Mouse (Mus musculus): ENCODE measurements around the gene Pdzd2.

Pdzd2 gene

DNA sequence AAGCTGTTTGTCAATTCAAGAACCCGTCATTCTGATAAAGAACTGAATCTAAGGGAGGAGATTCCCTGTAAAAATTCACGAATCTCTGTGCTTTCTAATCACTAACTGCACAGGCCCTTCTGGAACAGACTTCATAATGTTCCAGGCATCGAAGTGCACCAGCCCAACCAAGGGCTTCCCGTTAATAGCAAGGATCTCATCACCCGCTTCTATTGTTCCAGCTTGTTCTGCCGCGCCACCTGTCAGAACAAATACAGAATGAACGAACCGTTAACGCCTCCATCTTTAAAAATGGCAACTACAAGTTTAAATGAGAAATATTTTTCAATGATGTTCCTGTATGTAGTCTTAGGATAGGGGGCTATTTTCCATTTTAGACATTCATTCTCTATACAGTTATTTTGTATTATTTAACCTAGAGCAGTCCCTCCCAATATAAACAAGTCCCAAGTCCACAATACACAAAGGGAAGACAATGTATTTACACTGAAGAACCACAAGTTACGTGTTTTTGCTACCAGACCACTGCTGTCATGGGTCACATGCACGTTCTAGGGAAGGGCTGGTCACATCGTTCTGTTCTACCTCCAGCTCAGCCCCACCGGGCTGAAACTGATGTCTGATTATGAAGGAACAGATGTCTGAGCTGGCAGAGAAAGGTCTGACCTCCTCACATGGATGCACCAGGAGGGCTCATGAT, 377.6 kb downstream of the Pdzd2 start:
- no peak for TF ChIP-seq GATA4 (IDR thresholded peaks at IDR 0.05; ENCODE audit: insufficient replicate concordance, low read length)

DNA sequence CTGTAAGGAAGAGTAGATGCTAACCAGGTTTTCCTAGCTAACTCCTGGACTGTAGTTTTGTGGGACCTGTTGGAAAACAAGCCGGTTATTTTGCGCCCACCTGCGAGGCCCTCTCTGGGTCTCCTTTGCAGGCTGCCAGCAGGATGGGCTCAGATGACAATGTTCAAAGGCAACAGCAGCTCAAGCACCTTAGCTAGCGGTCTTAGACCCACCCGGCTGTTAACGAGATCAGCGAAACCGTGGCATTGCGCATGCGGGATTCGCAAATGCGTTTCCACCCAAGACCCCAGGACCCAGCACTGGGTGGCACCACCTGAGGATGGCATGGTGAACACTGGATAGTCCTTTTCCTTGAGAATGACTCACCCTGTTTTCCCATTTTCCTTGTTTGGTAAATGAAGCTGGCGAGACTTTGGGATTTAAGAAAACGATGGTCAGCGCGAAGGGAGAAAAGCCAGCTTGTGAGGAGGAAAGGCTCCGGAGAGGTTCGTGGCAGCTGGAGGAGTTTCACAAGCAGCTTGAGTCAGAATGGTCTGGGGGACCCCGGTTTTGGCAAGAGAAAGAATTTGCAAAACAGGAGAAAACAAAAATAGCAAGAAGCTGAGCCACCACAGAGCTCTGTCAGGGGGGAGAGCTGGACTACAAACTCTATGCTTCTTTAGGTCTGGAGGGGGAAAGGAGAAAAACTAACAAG, 379.1 kb downstream of the Pdzd2 start:
- no peak for TF ChIP-seq GATA4 (IDR thresholded peaks at IDR 0.05; ENCODE audit: insufficient replicate concordance, low read length)

DNA sequence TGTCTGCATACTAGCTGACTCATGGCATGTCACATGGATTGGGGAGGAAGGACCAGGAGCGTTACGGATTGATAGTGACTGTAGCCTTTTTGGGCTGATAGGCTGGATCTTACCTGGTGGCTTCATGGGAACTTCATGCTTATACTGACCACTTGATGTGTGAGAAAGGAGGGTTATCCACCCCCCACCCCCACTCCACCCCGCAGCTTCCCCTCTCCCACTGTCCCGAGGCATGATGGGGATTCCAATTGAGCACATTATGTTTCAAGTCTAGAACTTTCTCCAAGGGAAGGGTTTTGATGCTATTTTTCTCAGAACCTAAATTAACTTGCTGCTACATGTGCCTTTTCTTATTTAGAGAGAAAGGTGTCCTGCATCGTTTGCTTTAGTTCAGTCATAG, 381.3 kb downstream of the Pdzd2 start:
- no peak for TF ChIP-seq GATA4 (IDR thresholded peaks at IDR 0.05; ENCODE audit: insufficient replicate concordance, low read length)

DNA sequence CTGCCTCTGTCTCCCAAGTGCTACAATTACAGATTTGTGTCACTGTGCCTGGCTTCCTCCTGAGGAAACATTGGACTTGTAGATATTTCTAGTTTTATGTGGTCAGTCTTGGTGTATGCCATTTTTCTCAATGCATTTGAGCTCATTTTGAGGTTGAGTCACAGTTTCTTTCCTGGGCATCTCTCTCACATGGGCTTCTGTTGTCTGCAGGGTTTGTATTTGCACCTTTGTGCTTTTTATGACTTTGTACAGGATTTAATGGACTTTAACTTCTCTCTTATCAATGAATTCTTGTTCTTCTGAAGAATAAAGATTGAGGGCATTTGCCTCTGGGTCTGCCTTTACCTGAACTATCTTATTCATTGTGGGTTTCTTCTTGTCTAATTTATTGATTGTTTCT, 382.3 kb downstream of the Pdzd2 start:
- TF ChIP-seq GATA4 (IDR thresholded peaks at IDR 0.05; ENCODE audit: insufficient replicate concordance, low read length): no peak

DNA sequence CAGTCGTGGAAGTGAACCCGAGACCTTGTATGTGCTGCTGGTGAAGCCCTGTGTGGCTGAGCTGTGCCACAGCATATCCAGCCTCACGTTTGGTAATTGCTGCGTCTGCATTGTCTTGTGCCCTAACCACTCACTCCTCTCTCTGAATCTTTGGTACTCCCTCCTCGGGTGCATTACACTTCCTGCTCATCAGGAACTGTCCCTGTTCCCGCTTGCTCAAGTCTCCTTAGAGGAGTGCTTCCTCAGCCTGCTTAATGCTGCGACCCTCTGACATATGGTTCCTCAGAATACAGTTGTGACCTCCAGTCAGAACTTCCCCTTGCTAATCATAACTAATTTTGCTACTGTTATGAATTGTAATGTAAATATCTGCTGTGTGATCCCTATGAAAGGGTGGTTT, 383.8 kb downstream of the Pdzd2 start:
- TF ChIP-seq GATA4 (IDR thresholded peaks at IDR 0.05; ENCODE audit: insufficient replicate concordance, low read length): no peak

DNA sequence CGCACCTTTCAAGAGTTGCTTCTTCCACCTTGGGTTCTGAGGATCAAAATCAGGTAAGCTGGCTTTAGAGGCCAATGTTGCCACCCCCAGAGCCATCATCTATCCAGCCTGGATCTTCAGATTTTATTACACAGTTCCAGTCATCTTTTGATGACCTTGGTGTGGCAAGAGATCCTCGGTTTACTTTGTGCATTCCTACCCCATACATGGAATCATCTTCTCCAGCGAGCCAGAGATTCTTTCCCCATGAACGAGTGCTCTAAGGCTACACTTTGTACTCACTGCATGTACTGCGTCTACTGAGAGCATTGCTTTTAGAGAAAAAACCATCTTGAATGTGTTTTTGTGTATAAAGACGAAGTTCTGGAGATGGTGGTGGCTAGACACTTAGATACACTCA, 384.5 kb downstream of the Pdzd2 start:
- TF ChIP-seq GATA4 (IDR thresholded peaks at IDR 0.05; ENCODE audit: insufficient replicate concordance, low read length): no peak

DNA sequence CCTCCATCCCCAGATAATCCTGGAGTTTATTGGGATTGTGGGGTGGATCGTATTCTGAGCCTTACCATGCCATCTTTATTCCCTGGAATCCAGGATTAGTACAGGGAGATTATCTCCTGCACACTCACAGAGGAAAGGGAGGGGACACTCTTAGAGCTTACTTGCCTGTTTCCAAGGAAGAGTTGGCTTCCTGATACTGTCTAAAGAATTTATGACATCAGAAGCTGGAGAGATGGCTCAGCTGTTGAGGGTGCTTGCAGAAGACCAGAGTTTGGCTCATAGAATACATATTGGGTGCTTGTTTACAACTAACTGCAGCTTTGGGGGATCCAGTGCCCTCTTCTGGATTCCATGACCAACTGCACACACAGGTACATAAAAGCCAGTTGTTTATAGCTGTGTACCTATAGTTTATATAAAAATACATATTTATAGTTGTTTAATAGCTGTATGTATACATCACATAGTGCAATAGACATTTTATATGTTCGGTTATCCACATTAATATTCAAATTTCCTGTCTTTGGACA, 385.4 kb downstream of the Pdzd2 start:
- TF ChIP-seq GATA4 (IDR thresholded peaks at IDR 0.05; ENCODE audit: insufficient replicate concordance, low read length): peak; percentile 50; the same call in 1 of the 2 replicates

DNA sequence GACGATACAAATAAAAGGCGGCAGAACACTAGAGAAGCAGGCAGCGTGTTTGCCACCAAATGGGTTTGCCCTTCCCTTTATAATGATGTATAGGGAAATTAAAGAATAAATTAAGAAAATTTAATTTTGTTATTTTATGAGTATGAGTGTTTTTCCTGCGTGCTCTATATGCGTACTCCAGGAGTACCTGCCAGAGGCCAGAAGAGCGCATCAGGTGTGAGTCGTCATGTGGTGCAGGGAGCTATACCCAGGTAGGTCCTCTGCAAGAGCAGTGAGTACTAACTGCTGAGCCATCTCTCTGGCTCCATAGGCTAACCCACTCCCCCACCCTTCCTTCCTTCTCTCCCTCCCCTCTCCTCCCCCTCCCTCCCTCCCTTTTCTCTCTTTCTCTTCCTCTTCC, 388.3 kb downstream of the Pdzd2 start:
- TF ChIP-seq GATA4 (IDR thresholded peaks at IDR 0.05; ENCODE audit: insufficient replicate concordance, low read length): no peak

DNA sequence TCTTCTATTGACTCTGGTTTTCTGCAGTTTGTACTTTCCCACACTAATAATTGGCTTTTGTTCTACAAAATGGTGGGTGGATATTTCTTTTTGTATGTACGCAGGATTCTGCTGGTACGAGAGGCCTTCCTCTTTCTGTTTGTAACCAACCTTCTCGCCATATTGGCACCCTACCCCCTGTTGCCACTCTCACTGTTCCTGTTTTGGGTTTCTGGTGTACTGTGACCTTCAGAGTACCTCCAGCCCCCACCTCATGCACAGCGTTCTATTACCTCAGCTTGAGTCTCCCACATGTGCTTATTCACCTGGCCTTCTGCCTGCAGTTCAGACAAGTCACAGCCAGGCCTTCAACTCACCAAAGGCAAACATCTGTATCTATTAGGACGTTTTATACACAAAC, 389.9 kb downstream of the Pdzd2 start:
- TF ChIP-seq GATA4 (IDR thresholded peaks at IDR 0.05; ENCODE audit: insufficient replicate concordance, low read length): no peak

DNA sequence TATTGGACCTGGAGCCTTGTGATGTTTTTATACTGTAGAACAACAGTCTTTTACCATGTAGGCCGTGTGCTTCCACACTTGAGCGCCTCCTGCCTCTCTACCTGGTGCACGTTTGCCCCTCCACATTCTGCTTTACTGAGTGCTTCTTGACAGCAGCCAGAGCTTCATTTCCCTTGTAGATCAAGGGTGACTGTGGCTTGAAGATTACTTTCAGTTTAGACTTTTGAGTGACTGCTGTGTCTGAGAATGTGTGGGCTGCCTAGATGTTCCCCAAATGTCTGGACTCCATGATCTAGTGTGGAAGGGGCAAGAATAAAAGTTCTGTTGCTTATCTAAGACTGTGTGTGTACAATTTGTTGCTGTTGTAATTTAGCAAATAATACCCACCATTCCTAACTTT, 390.8 kb downstream of the Pdzd2 start:
- no peak for TF ChIP-seq GATA4 (IDR thresholded peaks at IDR 0.05; ENCODE audit: insufficient replicate concordance, low read length)

DNA sequence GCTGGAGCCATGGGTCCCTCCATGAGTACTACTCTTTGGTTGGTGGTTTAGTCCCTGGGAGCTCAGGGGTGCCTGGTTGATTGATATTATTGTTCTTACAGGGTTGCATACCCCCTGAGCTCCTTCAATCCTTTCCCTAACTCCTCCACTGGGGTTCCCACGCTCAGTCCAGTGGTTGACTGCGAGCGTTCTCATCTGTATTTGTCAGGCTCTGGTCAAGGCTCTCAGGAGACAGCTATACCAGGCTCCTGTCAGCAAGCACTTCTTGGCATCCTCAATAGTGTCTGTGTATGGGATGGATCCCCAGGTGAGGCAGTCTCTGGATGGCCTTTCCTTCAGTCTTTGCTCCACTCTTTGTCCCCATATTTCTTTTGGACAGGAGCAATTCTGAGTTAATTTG, 392.8 kb downstream of the Pdzd2 start:
- TF ChIP-seq GATA4 (IDR thresholded peaks at IDR 0.05; ENCODE audit: insufficient replicate concordance, low read length): no peak

DNA sequence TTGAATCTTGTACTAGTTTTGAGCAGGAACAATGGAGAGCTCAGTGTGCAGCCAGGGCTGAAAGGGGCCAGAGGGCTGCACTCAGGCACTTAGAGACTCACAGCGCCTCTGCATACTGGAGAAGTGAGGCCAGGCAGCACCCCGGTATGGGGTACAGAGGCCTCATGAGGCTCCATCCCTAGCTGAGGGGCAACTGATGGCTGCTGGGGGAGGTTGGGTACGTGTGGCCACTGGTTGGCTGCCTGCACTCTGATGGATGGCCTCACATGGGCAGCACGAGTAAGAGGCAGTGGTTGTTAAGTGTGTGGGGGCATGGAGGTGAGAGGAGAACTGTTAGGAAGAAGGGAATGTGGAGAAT, 398.3 kb downstream of the Pdzd2 start:
- TF ChIP-seq GATA4 (IDR thresholded peaks at IDR 0.05; ENCODE audit: insufficient replicate concordance, low read length): no peak

DNA sequence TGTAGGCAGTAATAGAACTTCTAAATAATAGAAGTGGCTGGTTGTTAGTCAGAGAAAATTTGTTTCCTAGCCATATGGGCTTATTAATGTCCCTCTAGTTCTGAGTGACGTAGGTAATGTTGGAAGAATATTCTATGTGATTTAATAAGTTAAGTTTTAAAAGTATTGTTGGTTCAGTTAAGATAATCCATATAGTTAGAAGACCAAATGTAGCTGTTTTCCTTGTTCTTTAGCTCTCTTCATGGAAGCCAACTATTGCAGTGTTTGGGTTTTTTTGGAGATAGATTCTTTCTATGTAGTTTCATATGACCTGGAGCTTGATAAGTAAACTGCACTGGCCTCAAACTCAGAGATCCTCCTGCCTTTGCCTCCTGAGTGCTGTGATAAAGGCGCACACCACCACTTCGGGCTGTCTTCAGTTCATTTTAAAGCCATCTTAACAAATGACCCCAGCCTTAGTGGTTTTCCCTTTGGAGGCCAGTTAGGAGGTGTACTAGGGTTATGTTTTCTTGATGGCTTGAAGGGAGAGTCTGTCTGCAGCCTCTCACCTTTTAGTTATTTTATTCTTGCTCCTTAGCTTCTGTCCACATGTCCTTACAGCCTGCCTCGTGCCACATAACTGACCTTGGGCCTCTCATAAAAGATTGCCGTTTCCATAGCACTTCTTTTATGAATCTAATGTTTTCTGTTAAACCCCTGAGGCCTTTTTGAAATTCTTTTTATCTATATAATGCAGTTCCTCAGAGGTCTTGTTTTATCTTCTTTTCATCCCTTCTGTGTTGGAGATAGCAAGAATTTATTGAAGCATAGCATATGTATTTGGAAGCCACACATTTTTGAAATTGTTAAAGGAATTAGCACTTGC, 399.0 kb downstream of the Pdzd2 start:
- TF ChIP-seq GATA4 (IDR thresholded peaks at IDR 0.05; ENCODE audit: insufficient replicate concordance, low read length): no peak

DNA sequence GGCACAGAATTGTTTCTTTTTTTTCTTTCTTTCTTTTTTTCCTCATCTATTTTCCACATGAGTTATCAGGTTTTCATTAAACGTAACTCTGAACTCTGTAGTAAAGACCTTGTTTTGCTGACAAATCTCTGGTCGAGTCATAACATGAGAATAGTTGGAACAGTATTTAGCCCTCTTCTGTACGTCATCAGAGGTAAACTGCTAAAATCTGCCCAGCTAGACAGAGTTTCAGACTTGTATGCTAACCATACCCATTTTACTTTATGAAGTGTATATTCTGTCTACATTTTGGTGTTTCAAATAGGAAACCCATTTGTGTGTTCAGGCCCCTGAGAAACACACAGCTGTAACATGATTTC, 402.0 kb downstream of the Pdzd2 start:
- no peak for TF ChIP-seq GATA4 (IDR thresholded peaks at IDR 0.05; ENCODE audit: insufficient replicate concordance, low read length)

DNA sequence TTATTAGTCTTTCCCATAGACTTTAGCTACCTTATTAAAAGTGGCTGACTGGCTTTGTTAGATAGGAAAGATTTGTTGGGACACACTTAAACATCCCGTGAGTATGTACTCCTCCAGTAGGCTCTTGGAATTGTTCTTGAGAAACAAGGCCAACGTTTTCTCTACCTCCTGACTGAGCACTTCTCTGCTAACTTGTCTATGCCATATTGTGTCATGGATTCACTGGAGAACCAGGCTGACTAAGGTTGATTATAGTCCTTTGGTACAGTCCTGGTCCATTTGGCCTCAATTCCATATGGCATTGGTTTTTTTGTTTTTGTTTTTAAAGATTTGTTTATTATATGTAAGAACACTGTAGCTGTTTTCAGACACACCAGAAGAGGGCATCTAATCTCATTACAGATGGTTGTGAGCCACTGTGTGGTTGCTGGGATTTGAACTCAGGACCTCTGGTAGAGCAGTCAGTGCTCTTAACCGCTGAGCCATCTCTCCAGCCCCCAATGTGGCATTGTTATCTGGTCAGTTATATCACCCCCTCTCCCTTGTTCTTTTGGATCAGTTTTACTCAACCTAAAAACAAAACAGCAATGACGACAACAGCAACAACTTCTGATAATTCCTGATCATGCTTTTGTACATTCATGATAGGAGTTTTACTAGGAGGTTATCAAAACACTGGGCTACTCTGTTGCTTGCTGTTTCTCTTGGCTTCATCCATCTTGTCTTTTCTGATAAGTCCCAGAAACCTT, 402.5 kb downstream of the Pdzd2 start:
- TF ChIP-seq GATA4 (IDR thresholded peaks at IDR 0.05; ENCODE audit: insufficient replicate concordance, low read length): no peak
